ENCODE assay signal across 14 mouse cellular contexts in genomic region chr7:45045741-45046140, GRCm38 (mm10).
"Had no signal": no experiment of that assay in that cellular context is flagged by ENCODE, and none has a peak within 500 bp of the region (broad histone marks: within the 10 kb centered on the region; RNA-seq: fewer than 3 reads in every experiment).

No protein-coding gene starts in this region.

- H3K9ac ChIP-seq: liver, embryonic 13.5 days had no signal

- H3K27me3 ChIP-seq: liver, embryonic 13.5 days had no signal

- H3K4me3 ChIP-seq: layer of hippocampus, adult 2 months; left cerebral cortex, adult 2 months; liver, embryonic 13.5 days had no signal

- H3K9me3 ChIP-seq: liver, embryonic 13.5 days had no signal

- DNase-seq: kidney, postnatal 25 days; layer of hippocampus, adult 9-11 months; layer of hippocampus, postnatal 36 days; liver, embryonic 13.5 days; lung, adult 2 months; lung, postnatal 14 days; midbrain, embryonic 14.5 days; thymus, adult 2 months; thymus, postnatal 14 days; thymus, postnatal 4 days had no signal

- H3K4me2 ChIP-seq: liver, embryonic 13.5 days had no signal

- H3K27ac ChIP-seq: kidney, postnatal 0 days; layer of hippocampus, adult 2 months; left cerebral cortex, adult 2 months; liver, embryonic 13.5 days; macrophage had no signal
